Mouse (Mus musculus): ENCODE results near the gene Hsf5. TPM values are rescaled to one million over a fixed set of nuclear protein-coding genes. Genes with fewer than 3 reads are reported as not detected.

Hsf5 gene
- polyA plus RNA-seq, 1 experiment = 0.02 TPM

DNA sequence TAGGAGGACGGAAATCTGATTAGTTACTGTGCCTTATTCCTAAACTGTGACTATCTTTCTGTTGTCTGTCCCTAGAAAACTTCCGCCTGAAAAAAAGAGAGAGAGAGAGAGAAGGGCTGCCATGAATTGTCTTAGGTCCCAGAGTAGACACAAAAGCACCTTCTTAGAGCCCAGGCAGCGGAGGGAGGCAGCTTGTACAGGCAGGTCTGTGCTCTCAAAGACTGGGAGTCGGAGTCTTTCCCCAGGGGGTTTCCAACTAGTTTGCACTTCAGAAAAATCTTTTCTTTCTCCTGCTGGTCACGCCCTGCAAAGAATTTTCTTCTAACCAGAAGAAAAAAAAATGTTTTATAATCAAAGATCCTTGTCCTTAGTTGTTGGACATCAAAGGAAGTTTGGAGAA, 60.8 kb downstream of the Hsf5 start:
- Histone ChIP-seq H3K27me3 (ENCODE audit: control insufficient read depth, insufficient read depth, insufficient read length) (peaks cover 48% of the 10 kb centered on the region), H3K79me2 (ENCODE audit: control insufficient read depth, insufficient read depth) (no peaks in the 10 kb centered on the region), H3K4me3 (ENCODE audit: insufficient read depth, poor library complexity, severe bottlenecking) (no peak overlapping the region), H3K79me3 (ENCODE audit: low read depth) (no peaks in the 10 kb centered on the region), H3K36me3 (ENCODE audit: control insufficient read depth, insufficient read depth) (no peaks in the 10 kb centered on the region), H3ac (ENCODE audit: control insufficient read depth, insufficient read length, low read depth) (no peak overlapping the region)
- TF ChIP-seq CEBPB (IDR thresholded peaks at IDR 0.05; ENCODE audit: low read depth) = no peak
- TF ChIP-seq USF1 (IDR thresholded peaks at IDR 0.05; ENCODE audit: low read depth) = no peak
- no peak for TF ChIP-seq CTCF (IDR thresholded peaks at IDR 0.05; ENCODE audit: control insufficient read depth, insufficient read depth, insufficient read length)
- TF ChIP-seq FOSL1 (IDR thresholded peaks at IDR 0.05; ENCODE audit: insufficient read depth, low read length, poor library complexity, severe bottlenecking) = no peak
- no peak for TF ChIP-seq MAX (IDR thresholded peaks at IDR 0.05)
- TF ChIP-seq MYOD1 (IDR thresholded peaks at IDR 0.05; ENCODE audit: control insufficient read depth, insufficient read length, low read depth) = no peak
- TF ChIP-seq MYOG (IDR thresholded peaks at IDR 0.05; ENCODE audit: control insufficient read depth, extremely low read depth, insufficient read length) = no peak

GRCm38 (mm10) chr11:87678545-87678944, 61.6 kb downstream of the Hsf5 start:
- Histone ChIP-seq H3K4me3 (ENCODE audit: insufficient read depth, poor library complexity, severe bottlenecking) (no peak overlapping the region), H3ac (ENCODE audit: control insufficient read depth, insufficient read length, low read depth) (no peak overlapping the region), H3K79me3 (ENCODE audit: low read depth) (no peaks in the 10 kb centered on the region), H3K36me3 (ENCODE audit: control insufficient read depth, insufficient read depth) (no peaks in the 10 kb centered on the region), H3K27me3 (ENCODE audit: control insufficient read depth, insufficient read depth, insufficient read length) (peaks cover 55% of the 10 kb centered on the region), H3K79me2 (ENCODE audit: control insufficient read depth, insufficient read depth) (no peaks in the 10 kb centered on the region)
- TF ChIP-seq CTCF (IDR thresholded peaks at IDR 0.05; ENCODE audit: control insufficient read depth, insufficient read depth, insufficient read length) (no peak), MYOD1 (IDR thresholded peaks at IDR 0.05; ENCODE audit: control insufficient read depth, insufficient read length, low read depth) (no peak), FOSL1 (IDR thresholded peaks at IDR 0.05; ENCODE audit: insufficient read depth, low read length, poor library complexity, severe bottlenecking) (no peak), CEBPB (IDR thresholded peaks at IDR 0.05; ENCODE audit: low read depth) (no peak), MYOG (IDR thresholded peaks at IDR 0.05; ENCODE audit: control insufficient read depth, extremely low read depth, insufficient read length) (no peak), MAX (IDR thresholded peaks at IDR 0.05) (no peak), USF1 (IDR thresholded peaks at IDR 0.05; ENCODE audit: low read depth) (no peak)

GRCm38 (mm10) chr11:87678976-87679375, 62.0 kb downstream of the Hsf5 start:
- no peak overlapping the region for H3K4me3 ChIP-seq (ENCODE audit: insufficient read depth, poor library complexity, severe bottlenecking)
- H3K79me2 ChIP-seq (ENCODE audit: control insufficient read depth, insufficient read depth) = no peaks in the 10 kb centered on the region
- no peak overlapping the region for H3ac ChIP-seq (ENCODE audit: control insufficient read depth, insufficient read length, low read depth)
- H3K27me3 ChIP-seq (ENCODE audit: control insufficient read depth, insufficient read depth, insufficient read length) = peaks cover 55% of the 10 kb centered on the region
- TF ChIP-seq MYOD1 (IDR thresholded peaks at IDR 0.05; ENCODE audit: control insufficient read depth, insufficient read length, low read depth) = no peak
- no peak for TF ChIP-seq CEBPB (IDR thresholded peaks at IDR 0.05; ENCODE audit: low read depth)
- H3K79me3 ChIP-seq (ENCODE audit: low read depth) = no peaks in the 10 kb centered on the region
- H3K36me3 ChIP-seq (ENCODE audit: control insufficient read depth, insufficient read depth) = no peaks in the 10 kb centered on the region

GRCm38 (mm10) chr11:87680786-87681185, 63.8 kb downstream of the Hsf5 start:
- Histone ChIP-seq H3K27me3 (ENCODE audit: control insufficient read depth, insufficient read depth, insufficient read length) (peaks cover 49% of the 10 kb centered on the region), H3ac (ENCODE audit: control insufficient read depth, insufficient read length, low read depth) (no peak overlapping the region), H3K36me3 (ENCODE audit: control insufficient read depth, insufficient read depth) (no peaks in the 10 kb centered on the region), H3K79me2 (ENCODE audit: control insufficient read depth, insufficient read depth) (no peaks in the 10 kb centered on the region), H3K79me3 (ENCODE audit: low read depth) (no peaks in the 10 kb centered on the region), H3K4me3 (ENCODE audit: insufficient read depth, poor library complexity, severe bottlenecking) (no peak overlapping the region)
- TF ChIP-seq USF1 (IDR thresholded peaks at IDR 0.05; ENCODE audit: low read depth) = no peak
- TF ChIP-seq MAX (IDR thresholded peaks at IDR 0.05) = no peak
- TF ChIP-seq MYOD1 (IDR thresholded peaks at IDR 0.05; ENCODE audit: control insufficient read depth, insufficient read length, low read depth) = no peak
- TF ChIP-seq CEBPB (IDR thresholded peaks at IDR 0.05; ENCODE audit: low read depth) = no peak
- TF ChIP-seq CTCF (IDR thresholded peaks at IDR 0.05; ENCODE audit: control insufficient read depth, insufficient read depth, insufficient read length) = no peak
- TF ChIP-seq FOSL1 (IDR thresholded peaks at IDR 0.05; ENCODE audit: insufficient read depth, low read length, poor library complexity, severe bottlenecking) = no peak
- TF ChIP-seq MYOG (IDR thresholded peaks at IDR 0.05; ENCODE audit: control insufficient read depth, extremely low read depth, insufficient read length) = no peak

DNA sequence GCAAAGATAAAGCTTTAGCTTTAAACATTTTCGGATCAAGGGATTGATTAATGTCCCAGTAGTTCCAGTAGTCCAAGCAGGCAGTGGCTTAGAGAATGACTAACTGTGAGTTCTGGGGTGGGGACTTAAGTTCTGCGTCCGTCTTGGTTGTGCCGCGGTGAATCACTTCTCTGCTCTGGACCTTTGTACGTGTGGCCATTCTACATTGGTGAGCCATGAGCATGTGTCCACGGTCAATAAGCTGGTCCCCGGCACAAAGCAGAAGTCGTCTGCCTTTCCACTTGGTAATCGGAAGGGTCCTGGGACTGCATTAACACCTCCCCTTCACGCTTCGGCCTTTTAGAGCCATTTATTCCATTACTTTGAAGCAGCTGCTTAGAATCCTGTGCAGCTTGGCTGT, 65.1 kb downstream of the Hsf5 start:
- no peaks in the 10 kb centered on the region for H3K79me2 ChIP-seq (ENCODE audit: control insufficient read depth, insufficient read depth)
- H3K27me3 ChIP-seq (ENCODE audit: control insufficient read depth, insufficient read depth, insufficient read length) = peaks cover 39% of the 10 kb centered on the region
- no peaks in the 10 kb centered on the region for H3K36me3 ChIP-seq (ENCODE audit: control insufficient read depth, insufficient read depth)
- no peak for TF ChIP-seq USF1 (IDR thresholded peaks at IDR 0.05; ENCODE audit: low read depth)
- no peak for TF ChIP-seq CEBPB (IDR thresholded peaks at IDR 0.05; ENCODE audit: low read depth)
- TF ChIP-seq FOSL1 (IDR thresholded peaks at IDR 0.05; ENCODE audit: insufficient read depth, low read length, poor library complexity, severe bottlenecking) = no peak
- no peak for TF ChIP-seq MAX (IDR thresholded peaks at IDR 0.05)
- no peak for TF ChIP-seq MYOD1 (IDR thresholded peaks at IDR 0.05; ENCODE audit: control insufficient read depth, insufficient read length, low read depth)
- TF ChIP-seq CTCF (IDR thresholded peaks at IDR 0.05; ENCODE audit: control insufficient read depth, insufficient read depth, insufficient read length) = no peak
- no peak for TF ChIP-seq MYOG (IDR thresholded peaks at IDR 0.05; ENCODE audit: control insufficient read depth, extremely low read depth, insufficient read length)
- no peaks in the 10 kb centered on the region for H3K79me3 ChIP-seq (ENCODE audit: low read depth)
- no peak overlapping the region for H3ac ChIP-seq (ENCODE audit: control insufficient read depth, insufficient read length, low read depth)
- no peak overlapping the region for H3K4me3 ChIP-seq (ENCODE audit: insufficient read depth, poor library complexity, severe bottlenecking)

GRCm38 (mm10) chr11:87682838-87683571, 66.0 kb downstream of the Hsf5 start:
- Histone ChIP-seq H3K27me3 (ENCODE audit: control insufficient read depth, insufficient read depth, insufficient read length) (peaks cover 33% of the 10 kb centered on the region), H3ac (ENCODE audit: control insufficient read depth, insufficient read length, low read depth) (no peak overlapping the region), H3K79me2 (ENCODE audit: control insufficient read depth, insufficient read depth) (no peaks in the 10 kb centered on the region), H3K36me3 (ENCODE audit: control insufficient read depth, insufficient read depth) (no peaks in the 10 kb centered on the region), H3K4me3 (ENCODE audit: insufficient read depth, poor library complexity, severe bottlenecking) (no peak overlapping the region), H3K79me3 (ENCODE audit: low read depth) (no peaks in the 10 kb centered on the region)
- no peak for TF ChIP-seq USF1 (IDR thresholded peaks at IDR 0.05; ENCODE audit: low read depth)
- no peak for TF ChIP-seq FOSL1 (IDR thresholded peaks at IDR 0.05; ENCODE audit: insufficient read depth, low read length, poor library complexity, severe bottlenecking)
- no peak for TF ChIP-seq CEBPB (IDR thresholded peaks at IDR 0.05; ENCODE audit: low read depth)
- TF ChIP-seq MAX (IDR thresholded peaks at IDR 0.05) = no peak
- TF ChIP-seq MYOG (IDR thresholded peaks at IDR 0.05; ENCODE audit: control insufficient read depth, extremely low read depth, insufficient read length) = no peak
- TF ChIP-seq CTCF (IDR thresholded peaks at IDR 0.05; ENCODE audit: control insufficient read depth, insufficient read depth, insufficient read length) = no peak
- no peak for TF ChIP-seq MYOD1 (IDR thresholded peaks at IDR 0.05; ENCODE audit: control insufficient read depth, insufficient read length, low read depth)
